Mouse (Mus musculus) forebrain, embryonic 16.5 days (tissue): ENCODE results near the gene Gjb5. TPM values are rescaled to one million over a fixed set of nuclear protein-coding genes. Genes with fewer than 3 reads are reported as not detected.

ENCODE experiments used
- ATAC-seq: fragments of 200-750 bp; cut with Nextera tagmentation; 2 replicates; pipeline ENCODE4 v1.8.0; 2017; ENCODE audit warnings: mild to moderate bottlenecking, moderate library complexity
- H3K27ac ChIP-seq: fragments of 300-500 bp; sonication (generic); 2 replicates; pipeline ENCODE4 v1.5.1; 2014; ENCODE audit warnings: low read length, control low read depth
- H3K27me3 ChIP-seq: fragments of 300-500 bp; sonication (generic); replicated peaks from 2 replicates; pipeline ENCODE4 v1.6.1; 2014; ENCODE audit warnings: low read length; ENCODE audit not compliant: control insufficient read depth, insufficient read depth
- H3K36me3 ChIP-seq: fragments of 300-500 bp; sonication (generic); 2 replicates; pipeline ENCODE4 v1.6.1; 2014; ENCODE audit not compliant: control insufficient read depth, insufficient read depth
- H3K4me1 ChIP-seq: fragments of 300-500 bp; sonication (generic); replicated peaks from 2 replicates; pipeline ENCODE4 v1.6.1; 2014; ENCODE audit warnings: low read length; ENCODE audit not compliant: control insufficient read depth, insufficient read depth
- H3K4me2 ChIP-seq: fragments of 300-500 bp; sonication (generic); 2 replicates; pipeline ENCODE4 v1.6.1; 2014; ENCODE audit warnings: mild to moderate bottlenecking, low read length, control low read depth
- H3K4me3 ChIP-seq: fragments of 300-500 bp; sonication (generic); replicated peaks from 2 replicates; pipeline ENCODE4 v1.5.1; 2014; ENCODE audit warnings: mild to moderate bottlenecking, low read length, control low read depth
- H3K9ac ChIP-seq: fragments of 300-500 bp; sonication (generic); replicated peaks from 2 replicates; pipeline ENCODE4 v1.6.1; 2014; ENCODE audit warnings: low read depth, low read length, control low read depth
- H3K9me3 ChIP-seq: fragments of 300-500 bp; sonication (generic); 2 replicates; pipeline ENCODE4 v1.6.1; 2016; ENCODE audit warnings: low read length; ENCODE audit not compliant: control insufficient read depth
- WGBS: fragments of 180-500 bp; shearing (Covaris S2); extraction: QIAGEN DNeasy Blood & Tissue Kit; methylation state at CpG from one replicate; pipeline ENCODE4 v1.1.7; 2014; 5-methylcytosine and 5-hydroxymethylcytosine counted together
- polyA plus RNA-seq: library from polyadenylated mRNA; unstranded; fragments of >200 nt; fragmentation: Nextera tagmentation; extraction: Ambion mirVana; gene quantifications from 2 replicates; pipeline ENCODE4 v1.2.1, GENCODE M21; 2015

The Gjb5 gene
- 0.11 and 0.14 TPM in 2 replicates for polyA plus RNA-seq

DNA sequence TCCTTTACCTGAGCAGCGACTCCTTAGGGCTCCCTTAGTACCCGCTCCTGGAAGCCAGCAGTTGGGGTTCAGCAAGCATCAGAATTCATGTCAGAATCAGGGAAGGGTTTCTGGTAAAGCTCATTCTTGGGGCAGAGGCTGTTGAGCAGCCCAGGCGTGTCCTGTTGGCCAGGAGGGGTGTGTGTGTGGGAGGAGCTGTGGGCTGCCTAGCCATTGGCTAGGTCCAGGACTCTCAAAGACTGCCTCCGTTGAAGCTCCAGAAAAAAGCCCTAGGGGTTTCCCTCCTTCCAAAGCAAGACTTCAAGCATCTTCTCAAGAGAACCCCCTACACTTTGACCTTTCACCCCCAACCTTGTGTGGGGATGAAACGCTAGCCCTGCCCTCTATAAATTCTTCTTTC, at the start of gene Gjb5:
Gene Gjb5, minus strand, starts transcription at position 164 of the 400 bp plus-strand sequence.
- Histone ChIP-seq H3K9ac (no peak within 1 kb of the TSS), H3K4me2 (no peak within 1 kb of the TSS), H3K27me3 (no peaks in the 10 kb centered on the region), H3K9me3 (no peaks in the 10 kb centered on the region), H3K4me3 (no peak within 1 kb of the TSS), H3K27ac (no peak within 1 kb of the TSS), H3K36me3 (no peaks in the 10 kb centered on the region), H3K4me1 (peaks cover 4% of the 10 kb centered on the region; the same call in 1 of the 2 replicates)
- no peak for ATAC-seq
- WGBS = 42% methylated on average over 5 of the region's 5 CpGs

DNA sequence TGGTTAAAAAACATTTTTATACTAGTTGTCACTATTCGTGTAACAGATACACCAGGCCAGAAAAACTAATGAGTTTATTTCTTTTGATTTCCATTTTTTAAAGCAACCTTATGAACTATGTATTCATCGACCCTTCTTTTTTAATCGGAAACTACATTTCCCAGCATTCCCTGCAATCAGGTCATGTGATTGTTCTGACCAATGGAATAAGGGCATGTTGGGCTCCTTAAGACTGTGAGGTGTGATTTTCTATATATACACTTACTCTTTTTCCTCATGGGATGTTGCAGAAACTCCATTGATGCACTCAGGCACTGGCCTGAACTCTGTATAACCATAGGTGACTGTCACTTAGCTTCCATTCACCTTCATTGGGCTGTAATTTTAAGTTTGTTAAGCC, 44.6 kb upstream of the Gjb5 start:
- H3K36me3 ChIP-seq = no peaks in the 10 kb centered on the region
- H3K4me3 ChIP-seq = no peak overlapping the region
- H3K9me3 ChIP-seq = no peaks in the 10 kb centered on the region
- H3K9ac ChIP-seq = no peak overlapping the region
- H3K4me1 ChIP-seq = peaks cover 4% of the 10 kb centered on the region; the same call in 1 of the 2 replicates
- H3K4me2 ChIP-seq = no peak overlapping the region
- H3K27me3 ChIP-seq = no peaks in the 10 kb centered on the region
- peak; percentile 43 for ATAC-seq
- no peak overlapping the region for H3K27ac ChIP-seq
- WGBS = 60% methylated on average over 3 of the region's 3 CpGs

- Histone ChIP-seq H3K27ac (no peak overlapping the region), H3K36me3 (no peaks in the 10 kb centered on the region), H3K4me3 (no peak overlapping the region), H3K4me2 (no peak overlapping the region), H3K9ac (no peak overlapping the region), H3K9me3 (no peaks in the 10 kb centered on the region), H3K4me1 (peaks cover 4% of the 10 kb centered on the region; the same call in 1 of the 2 replicates), H3K27me3 (no peaks in the 10 kb centered on the region)
- WGBS = 66% methylated on average over 4 of the region's 4 CpGs
- ATAC-seq = peak; percentile 80
These were observed 44.2 kb upstream of the Gjb5 start for GRCm38 (mm10) chr4:127402166-127402565.

DNA sequence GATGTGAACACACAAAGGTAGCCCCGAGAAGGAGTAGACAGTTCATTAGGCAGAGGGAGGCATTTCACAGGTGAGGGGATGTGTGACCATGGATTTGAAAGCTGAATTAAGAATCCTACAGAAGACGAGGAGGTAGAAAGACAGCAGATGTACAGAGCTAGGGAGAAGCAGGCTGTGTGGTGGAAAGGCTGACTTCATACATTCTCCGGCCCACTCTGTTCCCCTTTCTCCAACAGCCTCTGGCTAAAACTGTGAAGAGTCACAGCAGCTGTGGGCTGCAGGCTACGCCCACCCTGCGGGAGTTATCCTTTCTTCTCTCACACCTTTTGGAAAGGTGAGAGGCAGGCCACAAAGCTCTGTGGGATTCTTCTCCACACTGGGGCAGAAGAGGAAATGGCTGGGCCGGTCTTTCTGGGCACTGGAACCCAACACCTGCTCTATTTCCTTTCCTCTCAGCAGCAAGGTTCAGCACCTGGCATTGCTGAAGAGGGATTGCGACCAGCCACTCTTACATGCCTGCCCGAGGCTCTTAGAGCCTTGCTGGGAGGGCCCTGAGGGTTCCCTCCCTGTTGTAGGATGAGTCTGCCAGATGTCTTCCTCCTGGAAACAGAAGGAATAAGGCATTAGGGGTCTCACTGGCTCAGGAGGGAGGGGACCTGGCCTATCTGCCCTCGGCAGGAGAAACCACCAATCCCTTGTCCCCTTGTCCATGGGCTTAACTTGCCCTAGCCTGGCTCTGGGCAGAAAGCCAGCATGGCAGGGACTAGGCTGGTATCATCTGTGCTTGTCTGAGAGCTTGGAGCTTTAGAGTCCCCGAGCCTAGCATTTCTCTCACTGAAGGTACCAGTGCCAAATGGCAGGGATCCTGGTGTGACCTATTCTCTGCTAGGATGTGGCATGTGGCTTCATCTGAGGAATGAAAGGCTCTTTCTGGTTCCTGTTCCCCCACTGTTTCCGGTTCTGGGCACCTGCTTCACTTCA, 42.5 kb upstream of the Gjb5 start:
- Histone ChIP-seq H3K27ac (no peak overlapping the region), H3K36me3 (no peaks in the 10 kb centered on the region), H3K9me3 (no peaks in the 10 kb centered on the region), H3K4me3 (no peak overlapping the region), H3K4me1 (peaks cover 4% of the 10 kb centered on the region; the same call in 1 of the 2 replicates), H3K9ac (no peak overlapping the region), H3K4me2 (no peak overlapping the region), H3K27me3 (no peaks in the 10 kb centered on the region)
- WGBS = 74% methylated on average over 11 of the region's 11 CpGs
- no peak; the same call in 1 of the 2 replicates for ATAC-seq

DNA sequence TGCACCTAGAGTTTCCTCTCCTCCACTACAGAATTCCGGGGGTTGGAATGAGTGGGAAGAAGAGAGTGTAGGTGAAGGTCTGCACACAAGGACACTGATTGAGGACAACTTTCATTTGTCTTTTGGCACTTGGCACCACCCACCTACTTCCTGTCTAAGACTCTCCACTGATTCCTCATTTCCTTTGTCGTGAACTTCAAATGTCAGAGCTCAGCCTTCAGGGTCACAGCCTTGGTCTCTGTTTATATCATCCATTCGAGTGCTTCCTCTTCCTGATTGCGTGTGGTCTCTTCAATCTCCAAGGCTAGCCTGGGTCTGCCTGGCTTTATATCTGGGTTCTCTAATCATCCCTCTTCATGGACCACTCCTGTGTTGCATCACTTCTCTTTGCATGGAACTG, 37.6 kb upstream of the Gjb5 start:
- no peak overlapping the region for H3K4me3 ChIP-seq
- no peak overlapping the region for H3K27ac ChIP-seq
- H3K4me1 ChIP-seq = no peaks in the 10 kb centered on the region
- 85% methylated on average over 4 of the region's 4 CpGs for WGBS
- no peaks in the 10 kb centered on the region for H3K27me3 ChIP-seq
- H3K9me3 ChIP-seq = no peaks in the 10 kb centered on the region
- no peak overlapping the region for H3K9ac ChIP-seq
- H3K36me3 ChIP-seq = no peaks in the 10 kb centered on the region
- ATAC-seq = no peak
- H3K4me2 ChIP-seq = no peak overlapping the region

GRCm38 (mm10) chr4:127389645-127390044, 31.7 kb upstream of the Gjb5 start:
- 18% methylated on average over 13 of the region's 13 CpGs for WGBS
- no peaks in the 10 kb centered on the region for H3K36me3 ChIP-seq
- no peak overlapping the region for H3K27ac ChIP-seq
- H3K4me1 ChIP-seq = peaks cover 5% of the 10 kb centered on the region
- no peaks in the 10 kb centered on the region for H3K27me3 ChIP-seq
- ATAC-seq = no peak
- peak overlapping the region; percentile 20 for H3K9ac ChIP-seq
- H3K9me3 ChIP-seq = no peaks in the 10 kb centered on the region
- no peak overlapping the region for H3K4me3 ChIP-seq
- peak overlapping the region; percentile 24 for H3K4me2 ChIP-seq

- Histone ChIP-seq H3K4me3 (no peak overlapping the region), H3K4me2 (no peak overlapping the region), H3K27me3 (no peaks in the 10 kb centered on the region), H3K4me1 (peaks cover 5% of the 10 kb centered on the region; the same call in 1 of the 2 replicates), H3K9me3 (no peaks in the 10 kb centered on the region), H3K36me3 (no peaks in the 10 kb centered on the region), H3K9ac (no peak overlapping the region), H3K27ac (no peak overlapping the region)
- no peak for ATAC-seq
- WGBS = 30% methylated on average over 4 of the region's 4 CpGs
These were observed 19.4 kb upstream of the Gjb5 start for GRCm38 (mm10) chr4:127377344-127377743.

- 54% methylated on average over 17 of the region's 17 CpGs for WGBS
These were observed 17.7 kb upstream of the Gjb5 start for GRCm38 (mm10) chr4:127375541-127376177.

DNA sequence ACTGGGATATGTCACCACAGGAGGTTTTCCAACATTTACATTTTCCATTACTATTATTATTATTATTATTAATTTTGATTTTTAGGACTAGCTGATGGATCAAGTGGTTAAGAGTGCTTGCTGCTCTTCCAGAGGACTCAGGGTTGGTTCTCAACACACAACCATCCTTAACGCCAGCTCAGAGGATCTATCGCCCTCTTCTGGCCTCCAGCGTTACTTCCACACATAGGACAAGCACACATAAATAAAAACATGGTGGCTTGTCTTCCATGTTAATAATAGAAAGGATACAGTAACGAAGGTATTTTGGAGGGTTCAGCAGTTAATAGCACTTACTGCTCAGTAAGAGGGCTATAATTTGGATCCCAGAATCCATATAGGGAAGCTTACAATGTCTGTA, 16.7 kb upstream of the Gjb5 start:
- Histone ChIP-seq H3K36me3 (no peaks in the 10 kb centered on the region), H3K27ac (no peak overlapping the region), H3K4me2 (no peak overlapping the region), H3K9ac (no peak overlapping the region), H3K4me1 (peaks cover 5% of the 10 kb centered on the region; the same call in 1 of the 2 replicates), H3K4me3 (no peak overlapping the region), H3K9me3 (no peaks in the 10 kb centered on the region), H3K27me3 (no peaks in the 10 kb centered on the region)
- ATAC-seq = no peak
- WGBS = 85% methylated on average over 4 of the region's 4 CpGs

More at GRCm38 (mm10) chr4:127375541-127376177, 17.7 kb upstream of the Gjb5 start:
- no peak overlapping the region for H3K27ac ChIP-seq
- ATAC-seq = peak; percentile 43
- H3K27me3 ChIP-seq = no peaks in the 10 kb centered on the region
- no peak overlapping the region for H3K4me3 ChIP-seq
- no peak overlapping the region for H3K9ac ChIP-seq
- H3K4me2 ChIP-seq = no peak overlapping the region
- H3K9me3 ChIP-seq = no peaks in the 10 kb centered on the region
- no peaks in the 10 kb centered on the region for H3K36me3 ChIP-seq
- H3K4me1 ChIP-seq = peaks cover 5% of the 10 kb centered on the region; the same call in 1 of the 2 replicates
